Mouse (Mus musculus) CH12.LX (cell line): ENCODE measurements at regions not wholly inside any gene's neighbourhood (a gene's known extent, or its start where the extent isn't known, plus 50 kb on each side); places are given as distances from the start of the nearest gene placed in this dataset.

Experiments
- CHD1 ChIP-seq: IDR thresholded peaks from 2 replicates; pipeline ENCODE4 v1.6.1; 2012; ENCODE audit warnings: low read depth, low read length, improper control_type of control experiment, inconsistent platforms
- CTCF ChIP-seq, 2 experiments: IDR thresholded peaks in 1 of 2; conservative IDR thresholded peaks in 1 of 2; 2 replicates each; pipeline ENCODE4 v1.5.1; 2011 to 2012; ENCODE audit warnings: low read depth in 2 of 2, low read length in 2 of 2, improper control_type of control experiment in 1 of 2, inconsistent platforms in 1 of 2, mild to moderate bottlenecking in 1 of 2, moderate library complexity in 1 of 2
- EP300 ChIP-seq: IDR thresholded peaks from 2 replicates; pipeline ENCODE4 v1.6.1; 2011; ENCODE audit warnings: low read length, improper control_type of control experiment
- MAX ChIP-seq: IDR thresholded peaks from 2 replicates; pipeline ENCODE4 v1.6.1; 2011; ENCODE audit warnings: low read length, improper control_type of control experiment
- NRF1 ChIP-seq: IDR thresholded peaks from 2 replicates; pipeline ENCODE4 v1.6.1; 2014; ENCODE audit warnings: low read depth, mild to moderate bottlenecking, inconsistent platforms, low read length, improper control_type of control experiment, moderate library complexity
- ZC3H11A ChIP-seq: IDR thresholded peaks from 2 replicates; pipeline ENCODE4 v1.6.1; 2012; ENCODE audit warnings: low read depth, mild to moderate bottlenecking, inconsistent platforms, low read length, improper control_type of control experiment

DNA sequence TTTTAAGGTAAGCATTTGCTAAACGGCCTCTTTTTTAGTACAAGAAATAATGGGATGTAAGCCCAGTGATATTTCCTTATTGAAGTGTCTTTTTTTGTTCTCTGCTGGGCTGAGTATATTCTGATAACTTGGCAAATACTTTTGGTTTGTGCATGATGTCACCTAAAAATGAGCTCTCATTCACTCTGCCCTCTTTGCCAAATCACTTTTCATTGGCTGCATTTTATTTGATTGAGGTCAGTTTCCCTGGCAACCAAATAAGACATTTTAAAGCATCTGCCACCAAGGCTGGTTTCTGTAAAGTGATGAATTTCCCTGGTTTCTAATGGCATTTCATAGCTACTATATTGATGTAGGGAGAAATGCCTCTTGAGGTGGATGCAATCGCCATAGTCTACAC lies 50.4 kb upstream of the Tmc1 start:
- no peak for TF ChIP-seq EP300
- TF ChIP-seq ZC3H11A = no peak
- TF ChIP-seq NRF1 = no peak
- TF ChIP-seq CTCF (conservative IDR thresholded peaks at IDR 0.05 in 1 of 2, IDR thresholded peaks at IDR 0.05 in 1 of 2; ENCODE audit: low read depth in 2 of 2, low read length in 2 of 2) = no peak
- TF ChIP-seq CHD1 = no peak
- no peak for TF ChIP-seq MAX
